Mouse (Mus musculus) left cerebral cortex, adult 18-20 months (tissue): ENCODE results near the gene Apbb1ip. TPM values are rescaled to one million over a fixed set of nuclear protein-coding genes. Genes with fewer than 3 reads are reported as not detected.
A peak's percentile ranks its signal among the peaks of the same experiment; 100 is the strongest.
"Not testable (repeated sequence)": the region's sequence is repeated elsewhere in the genome, so short reads cannot be mapped to it uniquely, and the experiment has no call there.

Source experiments
- DNase-seq, 2 experiments: peaks; one replicate each; pipeline ENCODE4 v3.0.0; 2021 to 2022; ENCODE audit warnings: low spot score in 2 of 2, mixed read lengths in 1 of 2
- total RNA-seq, 2 experiments: library from RNA; stranded (reverse); gene quantifications; 2 replicates each; pipeline ENCODE4 v1.2.3; 2021

The Apbb1ip gene
- total RNA-seq, 2 experiments from 2014 or later, result 5.2 to 6.1 TPM

- no peak for DNase-seq
Measured at GRCm38 (mm10) chr2:22813921-22814320, 40.0 kb downstream of the Apbb1ip start.

GRCm38 (mm10) chr2:22815674-22816073, 41.8 kb downstream of the Apbb1ip start:
- DNase-seq, result no peak

GRCm38 (mm10) chr2:22816231-22816630, 42.3 kb downstream of the Apbb1ip start:
- DNase-seq, result no peak

- no peak for DNase-seq
Measured at GRCm38 (mm10) chr2:22822293-22822692, 48.4 kb downstream of the Apbb1ip start.

GRCm38 (mm10) chr2:22845514-22845913, 71.6 kb downstream of the Apbb1ip start:
- no peak for DNase-seq

- DNase-seq, result no peak
Measured at GRCm38 (mm10) chr2:22851900-22852299, 78.0 kb downstream of the Apbb1ip start.

GRCm38 (mm10) chr2:22857501-22857900, 83.6 kb downstream of the Apbb1ip start:
- DNase-seq, result no peak

GRCm38 (mm10) chr2:22862194-22862593, 88.3 kb downstream of the Apbb1ip start:
- no peak for DNase-seq

- peak; percentile 71 to 81 for DNase-seq
Measured at GRCm38 (mm10) chr2:22864394-22865037, 90.6 kb downstream of the Apbb1ip start.

GRCm38 (mm10) chr2:22865818-22866217, 91.9 kb downstream of the Apbb1ip start:
- DNase-seq, result no peak

- no peak for DNase-seq
Measured at GRCm38 (mm10) chr2:22866894-22867424, 93.1 kb downstream of the Apbb1ip start.

- no peak for DNase-seq
Measured at GRCm38 (mm10) chr2:22873159-22873558, 99.3 kb downstream of the Apbb1ip start.

GRCm38 (mm10) chr2:22874628-22875027, 100.7 kb downstream of the Apbb1ip start:
- no peak for DNase-seq

GRCm38 (mm10) chr2:22876614-22877013, 102.7 kb downstream of the Apbb1ip start:
- no peak for DNase-seq

GRCm38 (mm10) chr2:22878781-22879180, 104.9 kb downstream of the Apbb1ip start:
- DNase-seq, result no peak

- DNase-seq, result not testable (repeated sequence)
Measured at GRCm38 (mm10) chr2:22880726-22881125, 106.8 kb downstream of the Apbb1ip start.

- DNase-seq, result no peak
Measured at GRCm38 (mm10) chr2:22894932-22895281, 121.0 kb downstream of the Apbb1ip start.

- peak; percentile 88 to 92 for DNase-seq
Measured at GRCm38 (mm10) chr2:22895282-22896273, 121.7 kb downstream of the Apbb1ip start, which contains the start of gene Pdss1. Gene Pdss1 (plus strand): TSS chr2:22895522.

- no peak for DNase-seq
Measured at GRCm38 (mm10) chr2:22903947-22904346, 130.1 kb downstream of the Apbb1ip start.

- DNase-seq, result no peak
Measured at GRCm38 (mm10) chr2:22914421-22914820, 140.5 kb downstream of the Apbb1ip start.

- no peak for DNase-seq
Measured at GRCm38 (mm10) chr2:22918651-22919050, 144.8 kb downstream of the Apbb1ip start.
